Mouse (Mus musculus) ES-Bruce4 (cell line): ENCODE data around the gene Cblb.

ENCODE experiments used
- CTCF ChIP-seq: IDR thresholded peaks from one replicate; pipeline ENCODE4 v1.8.1; 2011; ENCODE audit warnings: low read depth, low read length
- POLR2A ChIP-seq: IDR thresholded peaks from one replicate; pipeline ENCODE4 v1.8.1; 2011; ENCODE audit warnings: low read length; ENCODE audit not compliant: insufficient read depth

- TF ChIP-seq CTCF (no peak), POLR2A (no peak)
Observed at GRCm38 (mm10) chr16:52089354-52089753, 58.3 kb downstream of the Cblb start.
